Mouse (Mus musculus) right cerebral cortex, postnatal 36 days (tissue): ENCODE results near the gene Art2b.
"Not testable (repeated sequence)": the region's sequence is repeated elsewhere in the genome, so short reads cannot be mapped to it uniquely, and the experiment has no call there.

ENCODE experiments used
- DNase-seq, 2 experiments: peaks; one replicate each; pipeline ENCODE4 v3.0.0; 2022; ENCODE audit warnings: low spot score in 2 of 2, mixed read lengths in 1 of 2

Gene Art2b

DNA sequence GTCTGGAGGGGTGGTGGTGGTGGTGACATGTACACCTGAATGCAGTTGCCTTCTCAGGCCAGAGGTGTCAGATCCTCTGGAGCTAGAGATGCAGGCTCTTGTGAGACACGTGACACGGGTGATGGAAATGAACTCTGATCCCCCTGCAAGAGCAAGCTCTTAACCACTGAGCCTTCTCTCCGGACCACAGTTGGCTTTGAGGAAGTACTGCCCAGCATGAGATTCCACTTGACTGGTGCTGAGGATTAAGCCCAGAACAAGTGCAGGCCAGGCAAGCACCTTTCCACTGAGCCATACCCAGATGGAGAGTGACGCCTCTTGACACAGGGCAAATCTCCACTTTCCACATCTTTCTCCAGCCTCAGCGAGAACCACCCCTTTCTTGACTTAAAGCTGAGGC lies 26.0 kb downstream of the Art2b start:
- not testable (repeated sequence) for DNase-seq

DNA sequence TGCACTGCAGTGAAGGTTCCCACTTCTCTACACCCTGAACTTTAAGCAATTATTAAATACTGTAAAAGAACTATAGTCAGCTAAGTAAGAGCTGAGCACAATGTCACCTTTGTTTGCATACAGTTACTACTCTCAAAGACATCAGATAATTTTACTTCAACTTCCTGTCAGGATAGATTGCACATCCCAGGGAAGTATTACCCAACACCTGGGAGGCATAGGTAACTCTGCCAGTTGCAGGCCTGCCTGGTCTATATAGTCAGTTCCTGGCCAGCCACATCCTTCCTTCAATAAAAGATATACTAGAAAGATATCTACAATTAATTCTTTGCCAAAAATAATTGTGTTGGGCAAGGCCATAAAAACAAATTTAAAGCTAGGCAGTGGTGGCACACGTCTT lies 28.0 kb downstream of the Art2b start:
- no peak for DNase-seq

DNA sequence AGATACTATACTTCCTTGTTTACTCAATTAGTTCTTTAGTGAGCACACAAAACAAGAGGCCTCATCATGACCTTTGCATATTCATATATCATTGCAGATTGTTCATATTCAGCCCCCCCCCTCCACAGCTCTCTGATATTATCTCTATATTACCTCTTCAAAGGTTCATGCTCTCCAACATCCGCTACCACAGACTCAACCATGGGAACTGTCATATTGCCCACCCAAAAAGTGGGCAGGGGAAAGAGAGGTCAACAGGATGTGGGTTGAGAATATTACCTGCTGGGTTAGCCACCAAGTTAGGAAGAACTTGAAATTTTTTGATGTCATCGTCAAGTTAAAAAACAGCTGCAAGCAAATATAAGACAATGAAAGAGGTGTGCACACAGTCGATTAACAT lies 29.9 kb downstream of the Art2b start:
- DNase-seq = not testable (repeated sequence)

DNA sequence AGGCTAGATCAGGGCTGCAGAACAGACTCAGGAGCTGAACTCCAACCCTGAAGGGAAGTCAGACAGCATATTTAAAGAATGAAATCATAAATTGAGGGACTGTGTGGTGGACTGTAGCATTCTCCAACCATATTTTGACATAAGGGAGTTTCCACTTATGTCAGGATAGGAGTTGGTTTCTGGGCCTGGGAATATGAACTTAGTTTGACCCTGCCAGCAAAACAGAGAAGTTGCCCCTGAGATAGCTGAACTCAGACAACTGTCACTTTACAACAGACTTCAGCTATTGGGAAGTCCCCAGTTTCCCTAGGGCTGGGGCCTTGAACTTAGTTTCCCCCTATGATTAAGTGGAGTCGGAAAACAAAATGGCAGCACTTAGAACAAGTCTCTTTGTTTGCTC lies 33.9 kb downstream of the Art2b start:
- DNase-seq = no peak

DNA sequence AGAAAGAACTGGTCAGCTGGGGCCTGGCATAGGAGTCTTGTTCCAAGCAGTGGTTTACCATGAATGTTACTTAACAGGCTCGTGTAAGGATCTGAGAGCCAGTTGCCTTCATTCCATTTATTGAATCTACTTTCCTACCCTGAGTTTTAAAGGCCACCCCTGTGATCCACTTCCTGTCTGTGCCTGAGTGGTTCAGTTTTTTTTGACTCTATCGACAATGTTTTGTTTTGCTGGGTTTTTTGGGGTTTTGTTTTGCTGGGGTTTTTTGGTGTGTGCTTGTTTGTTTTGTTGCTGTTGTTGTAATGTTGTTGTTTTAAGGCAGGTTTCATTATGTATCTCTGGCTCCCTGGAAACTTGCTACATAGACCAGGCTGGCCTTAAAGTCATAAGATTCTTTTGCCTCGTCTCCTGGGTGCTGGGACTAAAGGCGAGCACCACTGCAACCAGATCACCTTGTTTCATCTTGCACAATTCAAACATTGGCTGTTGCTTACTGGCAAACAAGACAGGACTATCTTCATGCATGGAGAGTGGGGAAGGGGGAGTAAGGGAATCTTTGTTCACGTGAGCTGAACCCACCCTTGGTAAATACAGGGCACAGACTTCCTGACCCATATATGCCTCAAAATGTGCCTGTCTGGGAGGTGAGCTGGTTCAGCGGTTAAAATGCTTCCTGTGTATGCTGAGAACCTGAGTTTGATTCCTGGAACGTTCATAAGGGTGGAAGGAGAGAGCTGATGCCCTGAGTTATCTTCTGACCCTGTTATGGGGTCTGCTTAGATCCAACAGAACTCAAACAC lies 34.5 kb downstream of the Art2b start:
- DNase-seq = no peak

DNA sequence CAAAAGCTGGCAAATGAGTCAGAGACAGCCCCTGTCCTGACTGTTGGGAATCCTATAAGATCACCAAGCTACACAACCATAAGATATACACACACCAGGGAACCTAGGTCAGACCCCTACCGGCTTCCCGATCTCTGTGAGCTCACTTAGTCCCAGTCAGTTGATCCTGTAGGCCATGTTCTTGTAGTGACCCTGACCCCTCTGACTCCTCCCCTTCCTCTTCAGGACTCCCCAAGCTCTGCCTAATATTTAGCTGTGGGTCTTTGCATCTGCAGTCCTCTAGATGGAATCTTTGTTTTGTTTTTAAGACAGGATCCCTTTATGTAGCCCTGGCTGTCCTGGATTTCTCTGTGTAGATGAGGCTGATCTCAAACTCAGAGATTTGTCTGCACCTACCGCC lies 36.1 kb downstream of the Art2b start:
- DNase-seq = no peak

DNA sequence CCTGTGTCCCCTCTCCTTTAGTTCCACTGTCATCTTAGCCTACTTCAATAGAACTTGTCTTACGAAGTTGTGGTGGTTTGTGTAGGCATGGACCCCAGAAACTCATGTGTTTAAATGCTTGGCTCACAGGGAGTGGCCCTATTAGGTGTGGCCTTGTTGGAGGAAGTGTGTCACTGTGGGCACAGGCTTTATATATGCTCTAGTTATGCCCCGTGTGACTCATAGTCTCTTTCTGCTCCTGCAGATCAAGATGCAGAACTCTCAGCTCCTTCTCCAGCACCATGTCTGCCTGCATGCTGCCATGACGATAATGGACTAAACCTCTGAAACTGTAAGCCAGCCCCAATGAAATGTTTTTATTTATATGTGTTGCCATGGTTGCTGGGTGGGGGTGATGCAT lies 37.7 kb downstream of the Art2b start:
- no peak for DNase-seq

DNA sequence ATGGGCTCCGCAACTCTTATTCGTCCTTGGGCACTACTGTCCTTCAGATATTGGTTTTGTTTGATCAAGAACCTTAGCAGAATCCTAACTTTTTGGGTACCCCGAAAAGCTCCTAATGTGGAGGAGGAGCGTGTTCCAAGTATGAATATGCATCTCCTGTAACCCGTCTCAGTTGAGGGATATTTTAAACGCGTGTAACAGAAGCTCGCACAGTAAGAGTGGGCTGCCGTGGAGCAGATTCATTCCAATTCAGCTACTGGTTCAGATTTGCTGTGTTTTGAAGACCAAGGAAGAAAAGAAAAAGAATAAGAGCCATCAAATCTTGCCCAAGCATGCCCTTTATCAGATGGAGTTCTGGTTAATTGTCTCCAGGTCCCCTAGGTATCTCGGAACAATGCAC lies 43.7 kb downstream of the Art2b start:
- DNase-seq = peak in 1 of 2 experiments; percentile 66

DNA sequence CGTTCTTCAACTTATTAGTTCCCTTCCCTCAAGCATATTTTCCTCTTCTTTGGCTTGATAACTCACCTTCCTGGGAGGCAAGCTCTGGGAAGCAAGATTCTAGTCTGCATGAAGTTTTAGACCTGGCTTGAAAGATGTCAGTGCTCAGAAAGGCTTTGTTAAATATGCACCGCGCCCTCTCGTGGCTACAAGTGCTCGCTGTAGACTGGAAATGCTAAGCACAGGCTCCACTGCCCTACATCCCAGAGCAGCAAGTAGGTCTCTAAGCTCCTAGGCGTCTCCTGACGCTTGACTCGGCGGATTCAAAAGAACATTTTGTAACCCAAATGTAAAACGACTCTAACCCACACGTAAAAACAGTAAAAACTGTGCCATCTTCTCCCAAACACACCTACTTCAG lies 44.3 kb downstream of the Art2b start:
- DNase-seq = peak; percentile 81 to 90

DNA sequence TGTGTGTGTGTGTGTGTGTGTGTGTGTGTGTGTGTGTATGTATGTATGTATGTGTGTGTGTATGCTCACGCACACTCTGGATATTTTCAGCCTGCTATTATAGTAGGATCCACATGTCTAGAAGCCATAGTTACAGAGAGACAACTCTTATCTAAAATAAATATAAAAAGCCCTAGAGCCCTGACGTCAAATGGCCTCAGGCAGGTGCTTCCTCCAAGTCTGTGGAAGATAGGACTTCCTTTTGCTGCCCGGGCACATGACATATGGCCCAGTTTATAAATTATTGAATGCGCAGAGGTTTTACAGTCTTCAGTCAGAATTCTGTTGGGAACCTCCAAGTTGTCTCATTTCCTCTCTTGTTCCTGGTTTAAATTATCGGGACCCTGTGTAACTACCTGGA lies 44.7 kb downstream of the Art2b start:
- no peak for DNase-seq

DNA sequence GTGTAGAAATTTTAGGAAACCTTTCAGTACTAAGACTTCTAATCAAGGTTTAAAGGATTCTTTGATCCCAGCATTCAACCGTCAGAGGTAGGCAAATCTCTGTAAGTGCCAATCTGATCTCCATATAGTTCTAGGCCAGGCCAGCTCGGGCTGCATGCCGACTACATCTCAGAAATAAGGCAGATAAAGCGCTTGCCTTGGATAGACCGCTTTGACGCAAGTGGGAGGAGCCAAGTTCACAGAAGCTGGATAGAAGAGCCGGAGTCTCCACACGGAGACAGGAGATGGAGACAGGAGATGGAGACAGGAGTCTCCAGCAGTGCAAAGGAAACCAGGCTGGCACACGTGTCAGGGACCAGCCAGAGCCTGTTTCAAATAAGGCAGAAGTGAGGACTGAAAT lies 45.6 kb downstream of the Art2b start:
- no peak for DNase-seq

DNA sequence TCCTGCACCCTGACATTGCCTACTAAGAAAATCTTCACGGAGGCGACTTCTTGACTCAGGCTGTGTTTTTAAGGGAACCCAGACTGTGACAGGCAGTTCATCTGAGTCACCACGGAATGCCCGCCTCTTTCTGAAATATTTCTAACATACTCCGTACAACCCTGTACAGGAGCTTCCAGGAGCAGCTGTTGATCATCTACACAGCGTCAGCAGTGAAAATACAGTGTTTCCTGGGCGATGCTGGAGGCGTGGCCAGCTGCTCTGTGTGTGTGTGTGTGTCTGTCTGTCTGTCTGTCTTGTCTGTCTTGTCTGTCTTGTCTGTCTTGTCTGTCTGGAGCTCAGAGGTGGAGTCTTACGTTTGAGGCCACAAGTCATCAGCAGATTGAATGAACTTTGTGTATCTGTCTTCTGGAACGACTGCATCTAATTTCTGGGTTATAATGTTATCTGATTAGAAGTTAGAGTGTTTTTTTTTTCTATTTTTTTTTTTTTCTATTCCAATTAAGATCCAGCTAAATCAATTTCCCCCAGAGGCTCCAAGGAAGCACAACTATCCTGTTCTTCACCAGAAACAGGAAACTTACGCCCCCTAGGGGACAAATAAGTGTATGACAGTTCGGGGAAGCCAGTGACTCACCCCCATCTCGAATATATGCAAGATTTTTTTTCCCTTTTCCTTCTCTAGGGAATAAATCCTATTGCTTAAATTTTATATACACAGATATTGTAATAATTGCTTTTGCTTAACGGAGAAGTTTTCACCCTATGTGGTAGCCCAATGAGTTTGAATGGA lies 47.1 kb downstream of the Art2b start:
- DNase-seq = peak in 1 of 2 experiments; percentile 62

DNA sequence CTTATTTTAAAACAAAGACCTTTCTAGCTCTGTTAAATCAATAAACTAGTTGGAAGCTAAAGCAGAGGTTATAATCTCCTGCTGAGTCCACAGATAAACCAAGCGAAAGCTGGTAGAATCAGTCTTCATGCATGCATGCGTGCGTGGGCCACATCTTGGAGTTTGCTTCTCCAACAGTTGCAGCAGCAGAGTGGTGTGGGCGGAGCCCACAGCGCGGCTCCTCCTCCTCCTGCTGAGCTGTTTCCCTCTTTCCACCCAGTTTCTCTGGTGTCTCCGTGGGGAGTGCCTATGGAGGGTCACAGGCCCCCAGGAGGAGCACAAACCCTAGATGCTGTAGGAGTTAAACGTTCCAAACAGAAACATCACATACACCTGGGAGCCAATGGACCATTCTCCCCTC lies 47.9 kb downstream of the Art2b start:
- no peak for DNase-seq

DNA sequence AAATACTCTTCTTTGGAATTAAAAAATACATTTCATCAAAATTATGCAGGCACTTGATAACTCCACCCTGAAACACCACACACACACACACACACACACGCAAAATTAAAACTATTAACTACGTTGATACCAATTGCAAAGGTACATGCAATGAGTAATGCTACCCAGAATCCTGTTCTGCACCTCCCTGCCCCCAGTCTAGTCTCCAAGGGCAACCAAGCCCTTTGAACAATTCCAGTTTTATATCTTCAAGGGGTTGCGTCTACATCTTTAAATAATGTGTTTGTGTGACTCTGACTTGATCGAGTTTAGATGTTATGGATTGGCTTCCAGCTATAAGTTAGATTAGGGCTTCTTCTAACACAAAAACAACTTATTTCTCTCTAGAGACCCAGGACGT lies 49.9 kb downstream of the Art2b start:
- no peak for DNase-seq

DNA sequence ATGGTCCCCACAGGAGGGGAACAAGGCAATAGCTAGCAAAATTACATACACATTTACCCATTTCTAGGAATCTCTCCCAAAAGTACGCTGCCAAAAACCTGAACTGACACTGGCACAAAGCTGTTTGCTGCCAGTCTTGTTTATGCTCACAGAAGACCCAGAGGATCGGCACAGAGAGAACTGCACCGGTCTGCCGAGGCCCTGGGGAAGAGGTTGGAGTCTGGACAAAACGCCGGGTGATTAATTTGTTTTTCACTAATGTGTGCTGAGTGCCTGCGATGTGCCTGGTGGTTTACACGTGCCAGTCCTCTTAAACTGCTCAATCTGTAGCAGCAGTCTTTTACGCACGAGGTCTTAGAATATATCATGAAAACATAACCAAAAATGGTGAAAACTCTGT lies 50.3 kb downstream of the Art2b start:
- DNase-seq = no peak

DNA sequence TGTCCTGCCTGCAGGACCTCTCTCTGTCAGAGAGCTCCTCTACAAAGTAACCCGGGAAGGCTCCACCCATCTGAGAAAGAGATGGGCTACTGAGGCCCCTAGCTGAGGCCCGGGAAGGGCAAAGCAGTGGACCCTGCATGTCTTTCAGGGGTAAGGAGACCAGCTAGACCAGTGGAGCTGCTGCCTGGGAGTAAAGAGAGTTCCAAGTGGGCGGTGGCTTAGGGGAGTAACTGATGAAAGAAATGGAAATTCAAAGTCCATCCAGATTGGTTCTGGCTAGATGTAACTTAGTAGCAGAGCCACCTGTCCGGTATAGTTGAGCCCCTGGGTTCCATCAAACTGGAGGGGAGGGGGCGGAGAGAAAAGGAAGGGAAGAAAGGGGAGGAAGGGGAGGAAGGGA lies 51.0 kb downstream of the Art2b start:
- DNase-seq = no peak
